Mouse (Mus musculus) c-Kit-positive CD71-negative TER-119-negative erythroid progenitor cells, embryonic 14.5 days (primary cell): Measurements from ENCODE around the gene Foxn3.
A peak's percentile ranks its signal among the peaks of the same experiment; 100 is the strongest.

Experiments used
- DNase-seq: peaks from one replicate; pipeline ENCODE4 v3.0.0-alpha.2; 2013; ENCODE audit warnings: low read depth

The Foxn3 gene

DNA sequence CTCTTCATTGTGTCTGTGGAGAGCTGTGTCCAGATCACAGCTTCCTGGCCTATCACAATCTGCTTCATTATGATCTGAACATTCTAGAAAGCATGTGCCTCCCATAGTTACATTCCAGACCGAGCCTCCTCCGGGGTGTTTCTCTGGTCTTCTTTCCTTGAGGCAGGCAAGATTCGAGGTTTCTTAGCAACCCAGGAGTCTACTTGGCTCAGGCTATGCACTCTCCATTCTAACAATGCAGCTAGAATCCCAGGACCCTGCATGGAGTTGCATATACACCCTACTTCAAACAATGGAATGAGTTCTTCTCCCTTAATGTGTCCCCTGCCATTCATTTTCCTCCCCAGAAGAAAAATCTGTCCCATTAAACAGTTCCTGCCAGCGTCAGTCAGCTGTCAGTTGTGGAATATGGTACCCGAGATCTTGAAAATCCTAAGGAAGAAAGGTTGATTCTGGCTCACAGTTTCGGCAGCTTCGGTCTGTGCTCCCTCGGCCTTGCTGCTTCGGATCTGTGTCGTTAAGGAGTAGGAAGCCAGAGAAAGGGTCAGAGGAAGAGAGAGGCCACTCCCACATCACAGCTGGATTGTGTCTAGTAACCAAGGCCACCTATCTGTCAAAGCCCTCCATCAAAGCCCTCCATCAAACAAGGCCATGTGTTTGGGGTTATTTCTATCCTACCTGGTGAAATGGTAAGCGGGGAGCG, 400.6 kb downstream of the Foxn3 start:
- no peak for DNase-seq

DNA sequence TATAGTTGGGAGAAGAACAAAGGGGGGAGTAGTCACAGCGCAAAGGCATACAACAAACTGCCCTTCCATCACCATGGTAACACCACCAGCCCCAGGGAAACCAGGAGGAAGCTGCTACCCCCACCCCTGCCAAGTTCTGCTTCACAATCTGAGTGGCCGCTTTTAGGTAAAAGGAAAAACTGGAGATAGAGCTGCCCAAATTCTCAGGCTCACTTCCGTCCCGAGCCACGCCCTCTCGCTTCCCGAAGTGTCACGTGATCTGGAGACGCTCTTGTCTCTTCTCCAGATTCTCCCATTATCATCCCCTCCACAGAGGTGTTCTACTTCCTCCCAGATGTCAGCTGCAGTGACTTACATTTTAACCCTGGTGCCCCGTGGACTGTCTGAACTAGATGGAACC, 401.2 kb downstream of the Foxn3 start:
- DNase-seq: peak; percentile 12

DNA sequence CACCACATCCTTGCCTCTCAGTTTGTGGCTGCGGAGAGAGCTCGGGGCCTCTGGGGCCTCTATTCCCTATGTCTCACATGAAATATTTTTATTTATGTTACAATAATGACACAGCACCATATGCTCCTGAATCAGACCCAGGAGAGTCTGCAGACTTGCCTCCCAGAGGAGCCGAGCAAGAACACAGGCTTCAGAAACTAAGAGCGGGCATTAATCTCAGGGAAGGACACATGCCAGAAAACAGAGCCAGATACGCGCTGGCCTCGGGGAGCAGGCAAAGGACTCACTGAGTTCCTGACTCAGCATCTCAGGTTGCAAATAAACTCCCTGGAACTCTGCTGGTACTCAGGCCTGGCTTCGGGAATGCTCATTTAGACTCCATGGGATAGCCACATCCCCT, 403.3 kb downstream of the Foxn3 start:
- DNase-seq: no peak

DNA sequence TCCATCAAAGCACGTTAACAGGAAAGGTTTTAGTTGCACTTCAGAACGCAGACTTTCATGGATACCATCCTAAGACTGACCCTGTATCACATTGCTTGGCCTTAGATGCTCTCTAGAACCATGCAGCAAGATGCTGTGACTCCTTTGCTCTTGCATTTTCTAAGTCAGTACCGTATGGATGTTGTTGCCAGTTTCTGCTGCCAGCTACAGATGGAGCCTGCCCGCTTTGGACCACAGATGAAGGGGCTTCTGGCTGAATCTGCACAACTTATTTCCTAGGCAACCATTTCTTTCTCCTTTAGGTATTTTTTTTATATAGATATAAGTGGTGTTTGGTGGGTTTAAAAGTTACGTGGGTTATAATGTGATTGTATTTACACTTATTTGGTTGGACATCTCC, 407.5 kb downstream of the Foxn3 start:
- no peak for DNase-seq

DNA sequence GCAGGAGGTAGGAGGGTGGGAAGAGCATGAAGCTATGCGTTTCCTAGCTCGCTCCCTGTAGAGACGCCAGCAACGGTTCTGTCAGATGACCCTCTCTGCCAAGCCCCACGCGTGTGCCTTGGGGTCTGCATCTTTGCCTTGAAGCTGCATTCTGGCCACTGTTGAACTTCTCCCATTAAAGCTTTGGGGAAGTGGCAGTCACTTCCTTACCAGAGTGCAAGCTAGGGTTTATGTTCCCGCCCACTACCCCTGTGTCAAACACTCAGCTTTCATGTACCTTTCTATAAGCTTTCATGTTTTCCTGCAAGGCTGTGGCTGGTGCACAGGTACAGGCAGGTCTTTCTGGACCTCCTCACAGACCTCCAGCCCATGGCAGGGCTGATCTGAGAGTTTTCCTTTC, 409.2 kb downstream of the Foxn3 start:
- no peak for DNase-seq

DNA sequence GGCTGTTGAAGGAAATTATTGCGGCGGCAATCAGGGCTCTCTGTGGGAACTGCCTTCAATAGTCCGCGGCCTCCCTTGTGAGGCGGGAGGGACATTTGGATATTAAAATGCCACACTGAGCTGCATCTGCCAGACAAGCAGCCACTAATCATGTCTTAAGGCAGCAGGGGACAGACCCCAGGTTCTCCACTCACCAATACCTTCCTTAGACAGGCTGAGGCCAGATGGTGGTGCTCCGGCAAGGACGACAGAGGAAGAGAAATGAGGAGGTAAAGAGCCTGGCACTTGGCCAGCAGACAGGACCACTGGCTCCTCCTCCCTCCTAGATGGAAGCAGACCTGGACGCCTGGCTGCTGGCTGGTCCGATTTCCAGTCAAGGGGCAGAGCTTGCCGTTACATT, 409.7 kb downstream of the Foxn3 start:
- DNase-seq: no peak

DNA sequence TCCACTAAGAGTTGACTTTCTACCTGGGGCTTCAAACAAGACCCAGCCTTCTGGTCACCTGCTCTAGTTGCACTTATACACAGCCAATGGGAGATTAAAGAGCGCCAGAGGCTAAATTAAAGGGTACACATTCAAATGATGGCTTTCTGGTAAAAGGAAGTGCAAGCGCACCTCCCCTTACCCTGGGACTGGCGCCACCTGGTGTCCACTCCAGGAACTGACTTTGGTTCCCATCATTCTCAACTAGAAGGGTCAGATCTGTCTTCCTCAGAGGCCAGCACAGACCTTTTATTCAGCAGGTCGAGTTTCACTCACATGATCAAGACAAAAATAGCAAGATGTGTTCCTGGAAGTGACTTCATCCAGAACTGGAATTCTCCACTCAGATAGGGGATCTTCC, 413.3 kb downstream of the Foxn3 start:
- DNase-seq: no peak

DNA sequence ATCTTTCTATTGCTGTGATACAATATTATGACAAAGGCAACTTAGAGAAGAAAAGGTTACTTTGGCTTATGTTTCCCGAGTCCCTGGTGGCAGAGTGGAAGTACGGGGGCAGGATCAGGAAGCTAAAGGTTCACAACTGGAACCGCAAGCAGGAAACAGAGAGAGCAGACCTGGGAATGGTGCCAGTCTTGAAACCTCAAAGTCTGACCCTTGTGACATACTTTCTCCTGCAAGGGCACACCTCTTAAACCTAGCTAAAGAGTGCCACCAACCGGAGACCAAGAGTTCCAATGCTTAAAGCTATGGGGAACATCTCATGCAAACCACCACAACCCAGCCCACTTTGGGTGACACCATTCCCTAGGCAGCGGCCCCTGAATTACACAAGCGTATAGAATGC, 414.2 kb downstream of the Foxn3 start:
- no peak for DNase-seq
